Mouse (Mus musculus): Measurements from ENCODE around the gene Stom.

Gene Stom

GRCm38 (mm10) chr2:35318405-35318804 is 18.4 kb downstream of the Stom start:
- no peak for DNase-seq

DNA sequence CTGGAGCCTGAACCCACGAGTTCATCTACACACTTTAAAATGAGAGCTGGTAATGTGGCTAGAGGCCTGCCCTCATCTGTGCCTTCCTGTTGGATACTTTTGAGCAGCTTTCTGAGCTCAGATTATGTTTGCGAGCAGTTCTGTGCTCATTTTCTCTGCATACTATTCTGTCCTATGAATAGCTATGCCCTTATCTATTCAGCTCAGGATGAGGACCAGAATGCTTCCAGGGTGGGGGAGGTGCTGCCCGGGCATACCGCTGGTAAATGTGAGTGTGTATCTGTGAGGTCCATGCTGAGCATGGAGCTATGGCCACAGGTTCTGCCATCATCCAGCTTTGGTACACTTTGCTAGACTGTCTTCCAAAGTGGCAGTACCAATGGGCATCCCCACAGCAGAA is 19.2 kb downstream of the Stom start:
- no peak for DNase-seq

GRCm38 (mm10) chr2:35314300-35314699 is 22.5 kb downstream of the Stom start:
- no peak for DNase-seq

DNA sequence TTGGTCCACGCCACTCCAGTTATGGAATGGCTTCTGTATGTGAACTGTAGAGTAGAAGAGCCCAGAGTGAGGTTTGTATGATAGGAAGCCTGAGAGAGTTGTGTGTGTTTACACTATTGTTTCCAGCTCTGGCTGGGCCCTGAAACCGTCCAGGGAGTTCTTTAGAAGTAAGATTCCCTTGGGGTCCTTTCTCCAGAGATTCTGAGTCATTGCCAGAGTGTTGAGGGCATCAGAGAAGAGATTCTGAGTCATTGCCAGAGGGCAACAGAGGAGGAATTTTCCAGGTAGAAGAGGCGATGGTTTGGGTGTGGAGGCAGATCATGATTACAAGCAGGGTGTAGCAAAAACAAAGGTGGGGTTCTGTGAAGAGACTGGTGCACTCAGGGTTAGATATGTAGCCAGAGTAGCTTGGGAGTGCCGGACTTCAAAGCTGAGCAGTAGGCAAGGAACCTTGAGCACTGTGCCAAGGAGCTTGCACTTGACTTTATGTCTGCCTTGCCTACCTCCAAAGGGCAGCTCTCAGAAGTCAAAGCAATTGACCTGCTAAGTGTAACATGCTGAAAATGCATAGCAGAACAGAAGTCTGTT is 26.8 kb downstream of the Stom start:
- DNase-seq = no peak

GRCm38 (mm10) chr2:35308166-35308565 is 28.6 kb downstream of the Stom start:
- no peak for DNase-seq

- no peak for DNase-seq
Measured at GRCm38 (mm10) chr2:35302049-35302885, 34.5 kb downstream of the Stom start.

DNA sequence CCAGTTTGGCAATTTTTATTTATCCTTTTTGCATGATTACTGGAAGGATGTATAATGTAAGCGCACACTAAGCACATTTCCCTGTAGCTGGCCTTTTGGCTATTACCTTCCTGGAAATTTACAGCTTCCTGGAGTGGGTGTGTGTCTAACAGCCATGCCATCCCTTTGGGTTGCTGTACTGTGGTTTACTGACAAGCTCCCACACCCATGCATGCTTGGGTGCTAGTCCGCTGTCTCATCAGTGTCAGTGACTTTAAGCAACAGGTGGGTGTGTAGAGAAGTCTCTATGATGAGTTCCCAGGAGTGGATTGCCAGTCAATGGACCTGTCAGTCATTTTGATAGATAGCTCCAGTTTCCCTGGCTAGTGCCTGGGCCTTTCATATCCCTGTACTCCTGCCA is 37.3 kb downstream of the Stom start:
- DNase-seq = no peak

- peak; percentile 62 for DNase-seq
Measured at GRCm38 (mm10) chr2:35297703-35298332, 39.0 kb downstream of the Stom start.

- no peak for DNase-seq
Measured at GRCm38 (mm10) chr2:35293291-35293690, 43.5 kb downstream of the Stom start.

DNA sequence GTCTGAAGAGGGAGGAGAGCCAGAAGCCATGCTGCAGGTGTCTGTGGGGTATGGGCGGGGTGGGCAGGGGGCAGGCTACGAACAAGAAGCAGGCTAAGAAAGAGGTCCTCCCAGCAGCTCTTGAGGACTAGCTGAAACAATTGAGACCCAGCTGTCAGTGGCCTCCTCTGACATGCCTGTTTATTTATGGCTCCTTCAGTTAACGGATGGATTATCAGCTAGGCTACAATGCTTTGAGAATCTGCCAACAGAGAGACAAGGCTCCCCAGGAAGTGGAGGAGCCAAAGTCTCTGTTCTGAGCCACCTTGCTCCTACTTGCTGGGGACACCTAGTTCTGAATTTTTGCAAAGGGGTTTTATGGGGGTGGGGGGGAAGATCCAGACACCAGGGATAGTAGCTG is 44.1 kb downstream of the Stom start:
- no peak for DNase-seq

GRCm38 (mm10) chr2:35291856-35292255 is 44.9 kb downstream of the Stom start:
- DNase-seq = no peak

- peak; percentile 69 for DNase-seq
Measured at GRCm38 (mm10) chr2:35288758-35289635, 47.8 kb downstream of the Stom start.

GRCm38 (mm10) chr2:35287017-35287620 is 49.7 kb downstream of the Stom start:
- no peak for DNase-seq

GRCm38 (mm10) chr2:35285209-35285608 is 51.6 kb downstream of the Stom start:
- no peak for DNase-seq

DNA sequence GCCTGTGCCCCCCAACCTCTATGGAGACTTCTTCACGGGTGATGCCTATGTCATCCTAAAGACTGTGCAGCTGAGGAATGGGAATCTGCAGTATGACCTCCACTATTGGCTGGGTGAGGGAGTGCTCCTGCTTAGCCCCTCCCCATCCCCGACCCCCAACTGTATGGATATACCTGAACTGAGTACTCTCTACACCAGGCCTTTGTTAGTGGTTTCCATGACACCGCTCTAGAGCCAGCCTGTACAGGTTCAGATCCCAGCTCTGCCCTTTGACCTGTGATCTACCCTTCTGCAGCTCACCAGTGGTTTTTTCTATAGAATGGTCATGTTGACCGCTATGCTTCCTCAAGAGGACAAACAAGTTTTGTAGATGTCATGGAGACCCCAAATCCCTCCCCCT is 52.8 kb downstream of the Stom start:
- no peak for DNase-seq

DNA sequence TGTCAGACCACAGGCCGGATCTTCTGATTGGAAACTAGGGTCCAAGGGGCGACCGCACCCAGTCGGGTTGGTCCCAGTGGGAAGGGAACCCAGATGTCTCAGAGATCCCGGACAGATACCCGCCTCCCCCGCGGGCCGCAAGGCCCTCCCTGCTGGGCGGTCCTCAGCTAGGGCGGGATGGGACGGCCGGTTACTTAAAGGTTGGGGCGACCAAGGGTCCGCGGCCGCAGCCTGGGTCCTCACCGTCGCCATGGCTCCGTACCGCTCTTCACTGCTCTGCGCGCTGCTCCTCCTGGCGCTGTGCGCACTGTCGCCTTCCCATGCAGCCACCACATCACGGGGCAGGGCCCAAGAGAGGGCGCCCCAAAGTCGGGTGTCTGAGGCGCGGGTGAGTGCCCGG is 54.6 kb downstream of the Stom start:
- DNase-seq = no peak

GRCm38 (mm10) chr2:35280001-35280400 is 56.8 kb downstream of the Stom start:
- no peak for DNase-seq

DNA sequence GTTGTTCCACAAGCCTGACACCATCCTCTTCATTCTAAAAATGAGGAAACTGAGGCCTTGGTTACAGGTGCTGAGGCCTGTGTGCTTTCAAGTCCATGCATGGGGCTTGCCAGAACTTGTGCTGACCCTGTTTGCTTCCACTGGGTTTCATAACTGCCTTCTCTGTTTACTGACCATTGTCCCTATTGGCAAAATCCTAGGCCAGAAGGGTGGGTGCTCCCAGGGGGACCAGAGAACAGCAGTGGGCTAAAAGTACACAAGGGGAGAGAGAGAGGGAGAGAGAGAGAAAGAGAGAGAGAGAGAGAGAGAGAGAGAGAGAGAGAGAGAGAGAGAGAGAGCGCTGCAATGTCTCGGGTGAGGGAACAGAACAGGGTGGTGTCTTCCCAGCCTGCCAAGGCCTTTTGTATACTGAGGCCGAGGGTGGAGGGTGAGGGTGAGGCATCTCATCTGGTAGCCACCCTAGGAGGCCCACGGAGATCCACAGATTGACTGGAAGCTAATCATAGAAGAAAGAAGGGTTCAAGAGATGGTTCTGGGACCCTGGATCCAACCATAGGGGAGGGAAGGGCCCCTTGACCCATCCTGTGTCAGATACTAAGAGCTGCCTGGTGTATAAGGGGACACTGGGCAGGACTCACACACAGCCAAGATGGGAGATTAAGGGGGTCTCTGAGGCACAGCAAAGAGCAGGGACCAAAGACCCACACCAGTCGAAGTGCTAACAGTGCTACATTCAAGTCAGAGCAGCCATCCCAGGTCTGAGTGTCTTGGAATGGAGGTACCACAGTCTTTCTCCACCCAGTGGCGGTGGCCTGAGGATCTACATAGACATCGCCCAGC is 58.2 kb downstream of the Stom start:
- no peak for DNase-seq

DNA sequence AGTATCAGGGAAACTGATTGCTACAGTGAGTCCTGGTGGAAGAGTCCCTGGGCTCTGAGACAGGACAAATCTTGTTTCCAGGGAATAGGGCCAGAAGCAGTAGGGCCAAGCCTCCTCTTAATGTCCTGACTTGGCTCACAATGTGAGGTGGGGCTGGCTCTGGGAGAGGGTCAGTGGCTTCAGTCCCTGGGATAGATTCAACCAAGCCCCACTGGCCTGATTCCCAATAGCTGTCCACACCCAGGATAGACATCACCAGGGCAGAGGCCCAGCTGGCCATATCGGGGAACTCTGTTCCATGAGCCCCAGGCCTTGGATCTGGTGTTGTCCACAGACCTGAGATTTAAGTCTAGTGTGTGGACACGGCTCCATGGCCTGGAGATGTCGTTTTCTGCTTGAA is 59.1 kb downstream of the Stom start:
- no peak for DNase-seq

- DNase-seq = peak; percentile 62
Measured at GRCm38 (mm10) chr2:35273536-35273935, 63.2 kb downstream of the Stom start.

DNA sequence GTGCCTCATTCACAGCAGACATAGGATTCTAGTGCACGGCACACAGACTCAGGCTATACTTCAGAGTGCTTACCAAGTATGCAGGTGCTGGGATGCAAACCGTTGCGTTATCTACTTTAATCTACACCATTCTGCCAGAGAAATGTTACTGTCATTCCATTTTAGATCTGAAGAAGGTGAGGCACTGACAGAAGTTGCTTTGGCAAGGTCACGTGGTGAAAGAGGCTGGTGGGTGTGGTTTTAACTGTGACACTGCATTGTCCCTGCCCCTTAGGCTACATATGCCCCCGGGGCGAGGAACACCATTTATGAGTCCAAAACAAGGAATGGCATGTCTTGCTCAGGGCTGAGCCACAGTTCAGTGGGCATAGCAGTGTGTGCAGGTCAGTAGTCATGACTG is 63.9 kb downstream of the Stom start:
- DNase-seq = no peak

GRCm38 (mm10) chr2:35271817-35272216 is 65.0 kb downstream of the Stom start:
- peak; percentile 73 for DNase-seq
